Mouse (Mus musculus): Measurements from ENCODE around the gene Tmem232.
"Not testable (repeated sequence)": the region's sequence is repeated elsewhere in the genome, so short reads cannot be mapped to it uniquely, and the experiment has no call there.

Gene Tmem232

GRCm38 (mm10) chr17:65540441-65541272, at the start of gene Tmem232:
Gene Tmem232, minus strand, starts transcription at chr17:65540782.
- no peak for DNase-seq (ENCODE audit: low spot score)

GRCm38 (mm10) chr17:65586892-65587291, 46.3 kb upstream of the Tmem232 start:
- DNase-seq (ENCODE audit: low spot score), result no peak

- no peak for DNase-seq (ENCODE audit: low spot score)
Observed at GRCm38 (mm10) chr17:65581440-65581839, 40.9 kb upstream of the Tmem232 start.

- DNase-seq (ENCODE audit: low spot score), result no peak
Observed at GRCm38 (mm10) chr17:65579766-65580165, 39.2 kb upstream of the Tmem232 start.

- no peak for DNase-seq (ENCODE audit: low spot score)
Observed at GRCm38 (mm10) chr17:65575339-65575738, 34.8 kb upstream of the Tmem232 start.

GRCm38 (mm10) chr17:65574850-65575249, 34.3 kb upstream of the Tmem232 start:
- no peak for DNase-seq (ENCODE audit: low spot score)

GRCm38 (mm10) chr17:65571866-65572265, 31.3 kb upstream of the Tmem232 start:
- no peak for DNase-seq (ENCODE audit: low spot score)

GRCm38 (mm10) chr17:65571466-65571865, 30.9 kb upstream of the Tmem232 start:
- DNase-seq (ENCODE audit: low spot score), result no peak

GRCm38 (mm10) chr17:65564189-65564588, 23.6 kb upstream of the Tmem232 start:
- no peak for DNase-seq (ENCODE audit: low spot score)

GRCm38 (mm10) chr17:65563345-65563744, 22.8 kb upstream of the Tmem232 start:
- DNase-seq (ENCODE audit: low spot score), result no peak

GRCm38 (mm10) chr17:65562761-65563160, 22.2 kb upstream of the Tmem232 start:
- DNase-seq (ENCODE audit: low spot score), result no peak

GRCm38 (mm10) chr17:65561361-65562015, 20.9 kb upstream of the Tmem232 start:
- no peak for DNase-seq (ENCODE audit: low spot score)

- DNase-seq (ENCODE audit: low spot score), result no peak
Observed at GRCm38 (mm10) chr17:65559273-65559672, 18.7 kb upstream of the Tmem232 start.

GRCm38 (mm10) chr17:65558788-65559187, 18.2 kb upstream of the Tmem232 start:
- no peak for DNase-seq (ENCODE audit: low spot score)

- no peak for DNase-seq (ENCODE audit: low spot score)
Observed at GRCm38 (mm10) chr17:65558217-65558616, 17.6 kb upstream of the Tmem232 start.

GRCm38 (mm10) chr17:65557212-65557611, 16.6 kb upstream of the Tmem232 start:
- no peak for DNase-seq (ENCODE audit: low spot score)

GRCm38 (mm10) chr17:65556798-65557197, 16.2 kb upstream of the Tmem232 start:
- no peak for DNase-seq (ENCODE audit: low spot score)

- DNase-seq (ENCODE audit: low spot score), result no peak
Observed at GRCm38 (mm10) chr17:65552426-65552997, 11.9 kb upstream of the Tmem232 start.

- DNase-seq (ENCODE audit: low spot score), result no peak
Observed at GRCm38 (mm10) chr17:65550357-65550756, 9.8 kb upstream of the Tmem232 start.

- no peak for DNase-seq (ENCODE audit: low spot score)
Observed at GRCm38 (mm10) chr17:65548698-65549365, 8.2 kb upstream of the Tmem232 start.

GRCm38 (mm10) chr17:65546221-65546620, 5.6 kb upstream of the Tmem232 start:
- not testable (repeated sequence) for DNase-seq (ENCODE audit: low spot score)

GRCm38 (mm10) chr17:65536156-65536555, 4.4 kb downstream of the Tmem232 start:
- no peak for DNase-seq (ENCODE audit: low spot score)

Data from left cerebral cortex, adult 11 months (tissue).